Mouse (Mus musculus) granulocyte monocyte progenitor cell, adult 5-6 weeks (primary cell): ENCODE measurements at regions not wholly inside any gene's neighbourhood (a gene's known extent, or its start where the extent isn't known, plus 50 kb on each side); places are given as distances from the start of the nearest gene placed in this dataset.

Experiments
- ATAC-seq: replicated peaks from 2 replicates; pipeline ENCODE4 v1.8.0; 2016; ENCODE audit warnings: mild to moderate bottlenecking, moderate TSS enrichment, inconsistent platforms; ENCODE audit not compliant: poor library complexity, severe bottlenecking

DNA sequence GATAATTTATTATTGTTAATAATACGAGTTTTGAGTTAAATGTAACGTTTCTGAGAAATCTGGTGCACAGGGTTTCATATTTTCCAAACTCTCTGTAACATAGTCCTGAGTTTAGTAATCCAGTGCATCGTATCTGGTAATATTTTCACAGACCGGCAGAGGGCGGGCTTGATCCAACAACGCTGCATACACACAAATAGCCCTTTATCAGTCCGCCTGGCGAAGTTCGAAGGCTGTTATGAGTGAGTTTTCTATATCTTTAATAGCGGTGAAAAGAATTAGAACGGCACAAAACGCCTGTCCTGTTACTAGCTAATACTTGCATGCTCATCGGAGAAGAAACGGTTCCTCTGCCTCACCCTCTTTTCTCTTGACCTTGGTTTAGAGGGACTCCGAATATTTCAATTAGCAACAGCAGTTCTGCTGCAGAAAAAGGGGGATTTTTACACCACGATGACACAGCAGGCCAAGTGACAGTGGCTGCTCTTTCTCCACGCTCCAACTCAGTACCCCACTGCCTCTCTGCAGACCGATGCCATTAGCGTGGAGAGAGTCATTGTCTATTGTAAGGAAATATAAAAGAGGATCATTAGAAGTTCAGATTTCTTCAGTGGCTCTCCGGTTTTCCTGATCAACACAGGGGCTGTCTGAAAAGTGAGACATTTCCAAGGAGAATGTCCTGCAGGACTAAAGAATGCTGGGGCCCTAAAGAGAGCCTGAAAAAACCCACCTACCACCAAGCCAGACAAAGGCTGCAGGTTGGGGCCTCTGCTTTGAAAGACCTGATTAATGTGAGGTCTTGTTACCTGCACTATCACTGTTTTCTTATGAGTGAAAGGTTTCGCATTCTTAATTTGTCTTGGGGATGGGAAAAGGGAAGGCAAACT is 523.7 kb upstream of the Adam24 start:
- peak; percentile 89 for ATAC-seq

DNA sequence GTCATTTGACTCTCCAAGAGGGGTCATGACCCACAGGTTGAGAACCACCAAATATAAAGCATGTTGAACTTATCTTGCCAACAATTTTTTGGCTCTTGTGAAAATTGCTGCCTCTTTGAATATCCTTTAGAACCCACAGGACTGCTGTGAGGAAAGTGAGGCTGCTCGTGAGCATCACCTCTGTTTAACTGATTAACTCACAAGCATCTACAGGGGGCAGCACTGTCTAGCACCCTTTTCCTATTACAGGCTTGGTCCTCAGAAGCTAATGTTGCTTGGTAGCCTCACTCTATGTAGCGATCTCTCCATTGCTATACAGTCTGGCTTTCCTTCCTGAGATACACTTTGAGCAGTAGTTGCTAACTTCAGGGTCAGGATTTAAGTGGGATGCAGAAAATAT is 522.4 kb upstream of the Adam24 start:
- no peak for ATAC-seq

DNA sequence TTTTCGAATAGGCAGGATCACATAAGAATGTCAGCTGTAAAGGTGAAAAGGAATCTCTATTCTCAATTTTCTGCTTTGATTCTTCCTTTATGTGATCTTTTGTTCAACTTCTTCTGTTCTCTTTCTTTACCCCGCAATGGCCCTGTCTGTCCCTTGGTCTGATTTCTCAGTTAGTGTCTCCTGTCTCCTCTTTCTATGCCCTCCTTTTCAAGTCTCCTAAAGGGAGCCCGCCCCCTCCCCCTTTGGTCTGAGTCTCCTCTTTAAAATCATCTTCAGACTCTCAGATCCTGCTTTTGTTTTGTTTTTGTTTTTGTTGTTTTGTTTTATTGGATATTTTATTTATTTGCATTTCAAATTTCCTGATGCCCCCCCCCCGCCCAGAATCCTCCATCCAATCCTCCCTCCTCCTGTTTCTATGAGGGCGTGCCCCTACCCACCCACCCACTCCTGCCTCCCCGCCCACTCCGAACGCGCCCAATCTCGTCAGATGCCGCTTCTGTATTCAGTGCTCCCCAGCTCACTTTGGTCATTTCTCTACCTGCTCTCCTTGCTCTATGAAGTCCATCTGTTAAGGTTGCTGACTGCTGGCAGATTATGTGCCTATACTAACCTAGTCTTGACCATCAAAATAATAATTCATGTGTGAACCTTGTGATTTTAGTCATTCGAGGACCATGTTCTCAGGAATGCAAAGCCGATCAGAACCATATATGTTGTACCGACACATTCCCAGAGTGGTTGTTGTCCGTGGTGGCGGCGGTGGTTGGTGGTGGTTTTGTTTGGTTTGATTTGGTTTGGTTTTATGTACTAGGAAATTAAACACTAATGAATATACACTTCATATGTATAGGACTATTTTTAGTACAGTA is 487.9 kb upstream of the Adam24 start:
- no peak for ATAC-seq

DNA sequence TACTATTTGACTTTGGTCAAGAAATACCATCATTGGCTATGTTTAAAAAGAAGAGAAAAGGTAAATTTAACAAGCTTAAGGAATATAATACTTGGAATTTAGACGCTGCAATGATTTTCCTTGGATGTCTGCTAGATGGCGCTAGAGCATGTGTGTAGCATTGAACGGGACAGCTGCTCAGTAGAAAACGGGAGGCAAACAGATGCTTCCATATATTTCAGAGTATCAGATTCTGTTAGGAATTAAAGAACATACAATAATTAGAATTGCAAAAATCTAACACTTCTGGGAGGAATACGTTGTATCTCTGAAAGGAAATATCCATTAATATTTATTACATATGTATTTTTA is 487.3 kb upstream of the Adam24 start:
- peak; percentile 46; the same call in 1 of the 2 replicates for ATAC-seq

DNA sequence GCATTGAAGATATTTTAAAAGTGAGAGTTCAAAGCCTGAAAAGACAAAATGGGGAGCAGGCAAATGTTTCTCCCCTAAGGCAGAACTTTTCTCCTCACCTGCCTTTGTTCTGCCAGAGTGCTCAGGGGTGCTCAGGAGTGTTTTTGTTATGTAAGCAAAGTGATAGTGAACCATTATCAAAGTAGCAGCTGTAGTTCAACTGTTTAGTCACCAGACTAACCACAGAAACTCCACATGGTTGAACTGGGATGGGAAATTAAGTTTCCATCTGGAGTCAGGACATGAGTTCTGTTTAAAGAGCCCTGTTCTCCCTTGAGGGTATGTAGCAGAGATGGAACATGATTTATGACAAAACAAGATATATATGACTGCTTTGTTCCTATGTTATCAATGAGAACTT is 482.6 kb upstream of the Adam24 start:
- no peak for ATAC-seq

DNA sequence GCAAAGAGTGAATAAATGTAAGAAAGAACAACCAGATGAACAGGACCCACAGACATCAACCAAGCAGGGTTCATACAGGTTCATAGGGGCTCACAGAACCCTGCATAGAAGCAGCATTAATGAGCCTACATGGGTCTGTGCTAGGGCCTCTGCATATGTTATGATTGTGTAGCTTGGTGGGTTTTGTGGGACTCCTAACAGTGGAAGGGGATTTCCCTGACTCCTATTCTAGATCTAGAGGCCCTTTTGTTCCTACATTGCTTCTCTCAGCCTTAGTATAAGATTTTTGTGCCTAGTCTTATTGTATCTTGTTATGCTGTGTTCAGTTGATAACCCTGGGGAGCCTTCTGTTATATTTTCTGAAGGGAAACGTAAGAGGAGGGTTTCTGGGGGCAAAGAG is 481.7 kb upstream of the Adam24 start:
- no peak for ATAC-seq

DNA sequence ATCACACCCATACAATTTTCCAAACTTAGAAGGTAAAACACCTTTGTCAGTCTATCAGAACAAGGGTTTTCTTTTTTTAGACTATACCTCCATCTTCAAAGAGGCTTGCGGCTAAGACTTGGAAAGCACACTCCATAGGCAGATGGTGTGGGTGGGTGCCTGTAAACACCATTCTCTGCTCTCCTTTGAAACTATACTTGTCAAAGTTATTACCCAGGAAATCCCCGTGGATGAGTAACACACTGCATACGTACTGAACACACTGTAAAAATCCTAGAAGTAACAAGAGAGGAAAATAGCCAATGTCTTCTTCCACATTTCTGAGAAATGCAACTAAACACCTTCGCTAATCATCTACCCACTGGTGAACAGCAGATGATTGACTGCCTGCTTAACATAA is 464.0 kb upstream of the Adam24 start:
- ATAC-seq: no peak

DNA sequence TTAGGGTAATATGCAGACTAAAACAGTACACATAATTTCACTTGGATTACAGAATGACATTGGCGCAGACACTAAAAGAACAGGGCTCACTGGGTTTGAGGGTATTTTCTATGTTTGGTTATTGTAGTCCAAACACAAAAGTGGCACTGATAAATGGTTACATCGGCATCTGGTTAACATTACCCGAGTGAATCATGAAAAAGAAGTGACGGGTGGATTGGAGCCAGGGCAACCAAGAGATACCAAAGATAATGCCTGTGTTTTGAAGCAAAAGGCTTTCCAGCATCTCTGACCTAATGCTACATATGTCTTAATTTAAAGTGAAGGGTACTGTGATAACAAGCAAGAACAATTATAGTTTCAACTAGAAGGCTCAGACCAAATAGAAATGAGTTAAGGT is 451.4 kb upstream of the Adam24 start:
- ATAC-seq: no peak

DNA sequence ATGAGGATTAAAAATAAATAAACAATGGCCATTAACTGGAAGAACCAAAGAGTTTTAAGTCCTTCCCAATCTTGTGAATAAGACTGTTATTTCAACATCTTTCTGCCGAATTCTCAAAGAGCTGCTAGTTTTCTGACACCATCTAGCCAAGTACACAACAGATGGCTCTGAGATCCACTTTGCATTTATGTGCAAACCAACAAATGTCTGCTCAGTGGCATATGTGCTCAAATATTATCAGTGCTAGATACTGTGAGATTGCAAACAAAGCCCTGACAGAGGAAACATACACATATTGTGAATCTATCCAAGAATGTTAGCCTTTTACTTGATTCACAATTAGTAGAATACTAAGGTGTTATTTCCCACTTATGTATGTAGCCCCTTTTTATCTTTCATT is 447.6 kb upstream of the Adam24 start:
- no peak for ATAC-seq
